Mouse (Mus musculus): ENCODE results near the gene Tob2.

The Tob2 gene

DNA sequence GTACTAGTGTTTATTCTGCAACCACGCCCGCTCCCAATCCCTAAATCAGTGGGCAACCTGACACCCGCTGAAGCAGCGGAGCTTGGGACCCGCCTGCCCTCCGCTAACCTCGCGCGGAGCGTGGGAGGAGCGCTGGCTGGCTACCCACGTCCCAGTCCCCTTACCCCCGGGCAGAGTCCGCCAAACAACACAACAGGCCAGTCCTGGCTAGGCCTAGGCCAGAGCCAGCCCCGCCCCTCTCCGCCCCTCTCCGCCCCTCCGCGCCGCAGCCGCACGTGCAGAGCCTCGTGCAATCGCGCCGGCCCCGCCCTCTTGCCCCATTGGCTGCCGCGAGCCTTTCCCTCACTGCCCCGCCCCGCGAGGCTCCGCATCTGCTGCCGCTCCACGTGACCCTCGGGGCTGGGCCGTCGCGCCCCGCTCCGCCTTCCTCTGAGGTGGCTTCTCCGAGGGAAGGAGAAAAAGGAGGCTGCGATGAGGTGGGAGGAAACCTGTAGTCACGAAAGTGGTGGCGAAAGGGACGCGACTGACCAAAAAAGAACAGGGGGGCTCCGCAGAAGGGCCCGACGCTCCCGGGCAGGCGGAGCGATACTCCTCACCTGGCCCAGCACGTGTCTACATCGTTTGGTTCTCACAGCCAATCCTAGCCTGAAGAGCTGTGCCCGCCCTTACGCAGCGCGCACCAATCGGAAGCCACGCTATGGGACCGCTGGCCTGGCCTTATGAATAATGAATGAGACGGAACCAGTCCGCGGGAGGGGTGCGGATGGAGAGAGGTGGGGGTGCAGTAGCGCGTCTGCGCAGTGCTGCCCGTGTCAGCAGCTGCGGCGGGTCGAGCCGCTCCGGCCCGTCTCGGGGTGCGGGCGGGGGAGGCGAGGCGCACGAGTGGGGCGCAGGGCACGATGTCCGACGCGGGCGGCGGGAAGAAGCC, 47.7 kb downstream of the Tob2 start:
- peak; percentile 96 for DNase-seq (ENCODE audit: low spot score)

DNA sequence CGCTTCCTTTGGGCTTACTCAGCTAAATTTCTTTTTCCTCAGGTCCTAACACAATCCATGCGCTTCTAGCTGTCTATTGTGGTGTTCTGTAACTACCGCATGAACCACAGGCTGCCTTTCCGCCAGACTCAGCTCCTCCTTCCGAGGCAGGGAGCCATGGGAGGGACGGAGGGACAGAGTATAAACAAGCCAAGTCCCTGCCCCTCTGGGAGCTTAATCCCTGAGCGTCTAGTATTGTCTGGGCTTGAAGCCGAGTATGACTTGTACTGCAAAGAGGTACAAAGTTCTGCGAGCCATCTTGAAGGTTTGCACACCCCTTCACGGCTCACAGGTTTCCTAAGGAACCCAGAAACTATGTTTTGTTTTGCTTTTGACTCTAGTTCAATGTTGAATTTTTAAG, 48.4 kb downstream of the Tob2 start:
- peak; percentile 71 for DNase-seq (ENCODE audit: low spot score)

DNA sequence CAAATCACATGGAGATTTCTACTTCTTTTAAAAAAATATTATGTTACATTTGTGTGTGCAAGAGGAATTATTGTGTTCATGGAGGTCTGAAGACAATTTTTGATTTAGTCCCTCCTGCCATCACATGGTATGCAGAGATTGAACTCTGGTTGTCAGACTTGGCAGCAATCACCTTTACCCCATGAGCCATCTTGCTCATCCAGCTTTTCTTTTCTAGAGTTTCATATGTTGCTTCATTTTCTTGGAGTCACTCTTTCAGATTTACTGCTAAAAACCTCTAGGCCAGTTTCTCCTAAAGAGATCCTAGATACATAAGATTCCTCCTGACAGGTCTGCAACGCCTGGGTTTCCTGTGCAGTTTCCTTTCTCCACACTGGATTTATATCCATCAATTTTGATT, 49.0 kb downstream of the Tob2 start:
- no peak for DNase-seq (ENCODE audit: low spot score)

DNA sequence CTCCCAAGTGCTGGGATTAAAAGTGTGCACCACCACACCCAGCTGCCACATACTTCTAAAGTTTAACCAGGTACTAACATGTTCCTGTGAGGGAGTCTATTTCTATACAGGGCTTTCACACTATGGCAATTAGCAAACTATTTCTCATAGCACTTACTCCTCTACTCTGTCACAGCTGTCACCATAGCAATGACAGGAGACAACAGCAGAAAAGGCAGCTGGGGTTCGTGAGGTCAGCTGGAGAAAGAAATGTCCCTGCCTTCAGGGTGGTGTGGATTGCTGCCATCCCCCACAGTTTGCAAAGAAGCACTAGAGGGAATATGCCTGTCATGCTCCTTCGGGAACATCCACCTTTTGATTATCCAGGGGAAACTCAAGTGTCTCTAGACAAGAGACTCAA, 49.8 kb downstream of the Tob2 start:
- no peak for DNase-seq (ENCODE audit: low spot score)

DNA sequence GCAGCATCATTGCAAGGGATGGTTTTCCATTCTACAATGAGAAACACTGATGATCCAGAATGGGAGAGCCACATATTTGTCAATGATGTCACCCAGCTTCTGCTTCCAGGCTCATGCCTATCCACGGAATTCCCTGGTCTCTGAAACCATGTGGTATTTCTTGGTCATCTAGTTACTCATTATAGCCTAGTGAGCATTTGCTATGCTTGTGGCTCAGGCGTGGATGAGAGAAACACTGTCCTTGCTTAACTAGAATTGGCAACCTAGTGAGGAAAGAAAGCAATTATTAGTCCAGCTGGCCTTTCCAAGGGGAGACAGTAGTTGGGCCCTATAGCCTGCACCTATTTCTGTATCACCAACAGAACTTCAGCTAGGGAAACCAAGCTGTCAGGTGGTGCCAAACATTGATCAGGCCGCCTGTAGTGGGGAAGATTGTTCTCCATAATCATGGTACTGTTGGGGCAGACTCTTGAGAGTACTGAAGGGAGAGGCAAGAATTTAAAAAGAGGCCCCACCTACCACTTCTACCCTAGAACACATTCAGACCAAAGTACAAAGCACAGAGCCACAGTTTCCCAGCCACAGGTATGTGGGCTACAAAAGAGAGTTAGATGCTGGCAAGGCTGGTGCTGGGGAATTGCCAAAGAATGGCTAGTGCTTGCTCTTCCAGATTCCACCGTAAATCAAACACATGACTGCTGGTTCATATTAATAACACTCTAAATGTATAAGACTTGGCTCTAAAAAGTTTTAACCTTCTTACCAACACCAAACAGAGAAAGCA, 51.8 kb downstream of the Tob2 start:
- DNase-seq (ENCODE audit: low spot score): no peak

DNA sequence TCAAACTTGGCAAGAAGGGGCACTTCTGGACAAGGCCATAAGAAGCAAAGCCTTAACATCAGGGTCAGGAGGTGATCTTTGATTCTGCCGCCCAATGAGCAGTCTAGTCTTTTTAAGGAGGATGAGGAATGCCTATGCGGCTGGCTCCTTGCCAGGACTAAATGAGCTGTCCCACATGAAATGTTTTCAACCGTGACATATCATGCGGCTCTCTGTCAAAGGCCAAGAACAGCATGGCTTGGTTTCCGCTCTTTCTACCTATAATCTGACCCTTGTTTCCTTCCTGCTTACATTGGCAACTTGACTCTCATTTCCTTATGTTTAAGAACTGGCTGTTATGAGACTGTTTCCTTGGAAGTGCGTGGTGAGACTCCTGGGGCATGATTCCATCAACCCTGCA, 53.0 kb downstream of the Tob2 start:
- DNase-seq (ENCODE audit: low spot score): no peak

DNA sequence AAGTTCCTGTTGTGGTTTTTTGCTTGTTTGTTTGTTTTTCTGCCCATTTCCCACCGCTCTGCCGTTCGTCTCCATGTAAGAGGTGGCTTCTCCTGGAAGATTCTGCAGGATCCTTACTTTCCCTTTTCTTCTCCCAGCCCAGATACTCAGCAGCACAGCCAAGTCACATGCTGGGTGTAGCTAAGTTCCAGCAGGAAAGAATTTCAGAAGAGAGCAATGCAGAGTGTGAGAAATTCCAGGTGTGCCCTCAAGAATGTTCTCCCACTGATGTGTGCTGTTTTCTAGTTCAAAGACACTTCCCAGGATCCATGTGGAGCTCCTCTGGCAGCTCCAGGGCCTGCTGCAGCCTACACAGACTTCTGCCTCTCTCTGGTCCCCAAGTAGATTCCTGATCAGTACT, 53.7 kb downstream of the Tob2 start:
- DNase-seq (ENCODE audit: low spot score): no peak

DNA sequence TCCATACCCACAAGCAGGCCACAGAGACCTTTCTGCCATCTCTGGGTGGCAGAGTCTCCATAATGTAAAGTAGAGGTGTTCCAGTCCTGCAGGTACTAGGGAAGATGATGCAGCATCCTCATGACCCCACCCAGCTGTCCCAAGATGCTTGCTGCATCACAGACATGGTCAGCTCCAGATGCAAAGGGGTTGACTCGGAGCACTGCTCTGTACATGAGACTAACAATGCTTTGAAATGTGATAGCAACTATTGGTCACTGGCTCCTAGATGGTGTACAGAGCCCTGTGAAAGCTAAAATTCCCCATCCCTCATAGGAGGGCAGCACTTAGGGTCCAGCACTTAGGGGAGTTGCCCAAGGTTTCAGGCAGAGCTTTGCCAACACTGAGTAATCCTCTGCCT, 54.4 kb downstream of the Tob2 start:
- no peak for DNase-seq (ENCODE audit: low spot score)

DNA sequence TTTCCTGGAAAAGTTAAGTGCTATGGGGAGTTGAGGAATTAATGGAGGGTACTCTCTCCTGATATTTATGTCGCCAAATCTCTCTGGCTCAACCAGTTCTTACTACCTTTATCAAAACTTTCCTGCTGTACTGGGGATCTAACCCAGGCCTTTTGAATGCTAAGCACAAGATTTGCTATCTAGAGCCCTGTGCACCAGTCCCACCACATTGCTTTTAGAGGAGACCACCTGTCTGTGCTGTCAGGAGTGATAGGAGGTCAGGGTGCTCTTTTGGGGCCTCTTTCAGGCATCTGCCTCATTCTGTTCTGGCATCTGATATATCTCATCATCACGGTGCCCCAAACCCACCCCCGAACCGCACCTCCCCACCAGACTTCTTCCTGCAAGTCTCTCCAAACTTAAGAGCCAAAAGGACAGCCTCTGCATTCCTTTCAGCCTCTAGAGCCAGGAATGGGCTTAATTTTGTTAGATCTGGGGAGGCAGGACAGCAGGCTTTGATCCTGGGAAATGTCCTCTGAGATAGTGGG, 55.1 kb downstream of the Tob2 start:
- no peak for DNase-seq (ENCODE audit: low spot score)

DNA sequence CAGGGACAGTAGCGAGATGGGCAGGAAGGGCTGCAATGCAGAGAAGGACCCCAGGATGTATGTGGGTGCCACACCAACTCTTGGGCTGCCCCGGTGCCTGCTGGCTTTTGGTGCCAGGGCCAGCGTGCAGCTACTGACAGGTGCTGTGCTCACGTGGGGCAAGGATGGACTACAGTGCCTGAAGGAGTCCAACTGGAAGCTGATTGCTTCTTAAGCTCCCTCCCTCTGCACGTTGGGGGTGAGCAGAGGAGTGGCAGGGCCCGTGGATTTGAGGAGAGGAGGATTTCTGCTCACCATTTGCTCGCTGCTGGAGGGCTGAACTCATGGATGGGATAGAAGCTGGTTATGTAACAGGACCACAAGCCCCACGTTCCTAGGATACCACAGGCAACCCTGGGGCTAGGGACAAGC, 55.6 kb downstream of the Tob2 start:
- DNase-seq (ENCODE audit: low spot score): no peak

DNA sequence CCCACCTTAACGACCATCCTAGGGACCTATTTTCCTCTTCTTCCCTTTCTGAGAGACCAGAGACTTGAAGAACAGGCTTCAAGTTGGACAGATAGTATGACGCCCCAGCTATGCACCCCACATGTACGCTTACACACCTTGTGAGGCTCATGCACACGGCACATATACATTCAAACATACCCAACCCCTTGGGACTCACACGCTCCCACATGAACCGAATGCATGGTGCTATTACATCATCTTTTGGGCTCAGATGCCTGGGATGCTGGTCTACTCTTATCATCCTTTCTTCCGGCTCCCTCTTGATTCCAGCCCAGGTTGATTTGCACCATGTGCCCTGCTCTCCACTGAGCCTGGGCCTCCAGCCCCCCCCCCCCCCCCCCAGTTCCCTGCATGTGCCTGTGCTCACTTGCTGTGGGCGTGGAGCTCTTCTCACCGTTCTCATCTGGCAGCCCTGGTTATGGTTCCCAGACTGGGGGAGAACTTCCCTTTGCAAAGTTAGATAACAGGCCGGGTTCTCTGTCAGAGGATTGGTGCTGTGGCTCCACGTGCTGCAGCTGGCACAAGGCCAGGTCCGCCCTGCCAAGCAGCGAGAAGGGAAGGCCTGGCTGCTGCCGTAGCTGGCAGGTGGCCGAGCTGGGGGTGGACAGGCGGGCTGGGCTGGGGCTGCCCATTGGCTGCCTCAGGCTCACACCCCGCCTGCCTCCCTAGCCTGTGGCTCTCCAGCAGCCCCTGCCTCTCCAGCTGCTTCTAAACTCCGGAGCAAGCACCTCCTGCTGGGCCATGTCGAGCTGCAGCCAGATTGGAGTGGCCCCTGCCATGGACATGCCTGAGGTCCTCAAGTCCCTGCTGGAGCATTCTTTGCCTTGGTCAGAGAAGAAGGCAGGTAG, 56.4 kb downstream of the Tob2 start, which contains the start of gene Tef:
Gene Tef (plus strand): TSS at position 421 of the 890 bp plus-strand sequence.
- peak; percentile 99 for DNase-seq (ENCODE audit: low spot score)

DNA sequence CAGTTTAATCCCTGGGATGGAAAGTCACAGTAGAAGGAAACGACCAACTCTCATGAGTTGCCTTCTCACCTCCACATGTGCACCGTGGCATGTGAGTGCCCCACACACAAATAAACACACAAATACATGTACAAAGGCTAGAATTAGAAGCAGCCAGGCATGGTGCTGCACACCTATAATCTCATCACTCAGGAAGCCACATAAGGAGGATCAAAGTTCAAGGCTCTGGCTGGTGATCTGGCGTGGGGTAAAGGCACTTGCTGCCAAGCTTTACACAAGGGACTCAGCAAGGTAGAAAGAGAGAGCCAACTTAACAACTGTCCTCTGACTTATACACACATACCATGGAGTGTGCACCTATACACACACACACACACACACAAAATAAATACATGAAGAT, 58.2 kb downstream of the Tob2 start:
- no peak for DNase-seq (ENCODE audit: low spot score)

DNA sequence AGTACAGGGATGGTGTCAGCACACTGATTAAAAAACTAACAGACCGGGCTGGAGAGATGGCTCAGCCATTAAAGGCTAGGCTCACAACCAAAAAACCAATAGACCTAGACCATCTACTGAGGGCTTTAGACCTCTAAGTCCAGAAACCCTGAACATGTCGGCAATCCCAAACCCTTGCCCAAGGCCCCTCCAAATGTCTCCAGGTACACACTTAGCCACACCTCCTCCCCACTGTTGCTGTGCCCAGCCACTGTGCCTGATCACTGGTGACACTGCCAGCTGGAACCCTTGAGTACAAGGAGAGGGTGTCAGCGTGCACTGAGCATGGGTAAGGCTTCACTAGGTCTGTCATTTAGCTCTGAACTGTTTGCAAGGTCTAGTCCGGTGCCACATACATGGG, 60.2 kb downstream of the Tob2 start:
- DNase-seq (ENCODE audit: low spot score): no peak
